Mouse (Mus musculus): Measurements from ENCODE around the gene Tmem132b. TPM values are rescaled to one million over a fixed set of nuclear protein-coding genes. Genes with fewer than 3 reads are reported as not detected.
A peak's percentile ranks its signal among the peaks of the same experiment; 100 is the strongest.

The Tmem132b gene
- total RNA-seq, 1 experiment from 2014 or later: not detected

DNA sequence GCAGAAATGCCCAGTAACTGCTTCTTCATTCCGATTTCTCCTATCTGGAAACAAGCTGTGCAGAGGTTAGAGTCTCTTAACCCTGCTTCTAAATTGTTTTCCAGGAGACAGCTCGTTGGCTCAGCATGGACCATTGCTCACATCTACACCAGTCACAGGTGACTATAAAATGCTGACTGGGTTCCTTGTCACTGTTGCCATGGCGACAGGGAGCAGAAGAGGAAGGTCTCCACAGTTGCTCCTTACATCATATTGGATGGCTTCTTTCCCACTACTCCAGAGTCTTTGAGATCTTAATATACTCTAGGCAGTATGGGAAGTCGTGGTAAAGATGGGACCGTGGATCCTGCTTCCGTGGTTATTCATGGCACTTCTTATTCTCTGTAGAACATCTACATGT is 211.9 kb downstream of the Tmem132b start:
- no peak for ATAC-seq (replicated peaks; ENCODE audit: low read depth, poor library complexity, severe bottlenecking)

DNA sequence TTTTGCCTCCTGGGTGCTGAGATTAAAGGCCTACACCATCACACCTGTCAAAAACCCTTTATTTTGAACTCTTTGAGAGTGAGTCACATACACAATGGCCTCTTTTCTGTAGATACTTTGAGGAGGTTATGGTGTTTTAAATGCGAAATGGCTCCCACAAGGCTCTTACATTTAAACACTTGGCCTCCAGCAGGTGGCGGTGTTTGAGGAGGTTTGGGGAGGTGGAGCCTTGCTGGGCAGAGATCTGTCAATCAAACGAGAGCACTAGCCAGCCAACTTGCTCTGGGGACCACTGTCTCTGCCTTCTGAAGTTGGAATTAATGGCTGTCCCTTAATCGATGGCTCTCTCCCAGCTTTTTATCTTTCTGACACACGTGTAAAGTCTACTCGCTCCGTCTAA is 214.2 kb downstream of the Tmem132b start:
- peak; percentile 66; the same call in 1 of the 2 replicates for ATAC-seq (replicated peaks; ENCODE audit: low read depth, poor library complexity, severe bottlenecking)

DNA sequence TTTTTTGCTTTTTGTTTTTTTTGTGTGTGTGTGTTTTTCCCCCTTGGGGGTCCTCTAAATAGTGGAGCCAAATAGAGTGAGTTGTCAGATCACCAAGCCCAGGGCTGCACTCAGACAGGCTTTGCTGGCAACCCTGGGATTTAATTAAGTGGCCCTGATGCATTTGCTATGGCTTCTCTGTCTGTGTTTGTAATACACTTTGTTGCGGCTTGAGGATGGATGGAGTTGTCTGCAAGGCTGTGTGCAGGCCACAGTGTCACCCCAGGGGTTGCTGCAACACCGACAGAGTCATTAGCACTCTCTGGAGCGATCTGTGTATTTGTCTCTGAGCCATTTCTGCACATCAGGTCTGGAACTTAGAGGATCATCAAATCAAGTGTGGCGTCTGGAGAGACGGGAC is 219.9 kb downstream of the Tmem132b start:
- no peak for ATAC-seq (replicated peaks; ENCODE audit: low read depth, poor library complexity, severe bottlenecking)

DNA sequence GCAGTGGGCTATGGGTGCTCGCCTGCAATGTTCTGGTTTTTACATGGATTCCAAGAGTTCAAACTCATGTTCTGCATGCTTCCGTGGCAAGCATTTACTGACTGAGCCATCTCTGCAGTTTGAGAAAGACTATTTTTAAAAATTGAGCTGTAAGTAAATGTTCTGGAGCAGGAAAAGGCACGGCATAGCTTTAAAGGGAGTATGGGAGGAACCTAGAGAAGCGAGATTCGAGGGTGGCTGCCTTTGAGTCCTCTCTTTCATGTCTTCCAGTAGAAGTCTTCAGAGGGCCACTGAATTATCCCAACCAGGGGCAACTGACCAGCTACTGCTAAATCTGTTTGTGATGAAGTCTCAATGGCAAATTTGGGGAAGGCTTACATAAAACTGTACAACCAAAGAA is 221.0 kb downstream of the Tmem132b start:
- no peak for ATAC-seq (replicated peaks; ENCODE audit: low read depth, poor library complexity, severe bottlenecking)

GRCm38 (mm10) chr5:125756987-125757530 is 225.5 kb downstream of the Tmem132b start:
- ATAC-seq (replicated peaks; ENCODE audit: low read depth, poor library complexity, severe bottlenecking): no peak

- ATAC-seq (replicated peaks; ENCODE audit: low read depth, poor library complexity, severe bottlenecking): no peak
Measured at GRCm38 (mm10) chr5:125758506-125758905, 226.9 kb downstream of the Tmem132b start.

GRCm38 (mm10) chr5:125766941-125767340 is 235.4 kb downstream of the Tmem132b start:
- ATAC-seq (replicated peaks; ENCODE audit: low read depth, poor library complexity, severe bottlenecking): no peak

DNA sequence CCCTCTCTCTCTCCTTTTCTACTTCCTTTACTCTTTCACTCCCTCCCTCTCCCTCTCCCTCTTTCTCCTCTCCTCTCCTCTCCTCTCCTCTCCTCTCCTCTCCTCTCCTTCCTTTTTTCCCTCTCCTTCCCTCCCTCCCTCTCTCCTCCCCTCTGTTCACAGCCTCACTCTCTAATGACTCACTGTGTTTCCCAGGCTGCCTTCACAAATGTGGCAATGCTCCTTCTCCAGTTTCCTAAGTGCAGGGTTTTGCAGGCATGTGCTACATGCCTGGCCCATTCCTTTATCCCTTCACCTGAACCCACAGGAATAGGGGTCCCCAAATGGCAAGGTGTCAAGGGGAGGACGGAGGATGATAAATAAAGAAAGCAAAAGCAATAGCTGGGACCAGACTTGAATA is 236.4 kb downstream of the Tmem132b start:
- no peak for ATAC-seq (replicated peaks; ENCODE audit: low read depth, poor library complexity, severe bottlenecking)

DNA sequence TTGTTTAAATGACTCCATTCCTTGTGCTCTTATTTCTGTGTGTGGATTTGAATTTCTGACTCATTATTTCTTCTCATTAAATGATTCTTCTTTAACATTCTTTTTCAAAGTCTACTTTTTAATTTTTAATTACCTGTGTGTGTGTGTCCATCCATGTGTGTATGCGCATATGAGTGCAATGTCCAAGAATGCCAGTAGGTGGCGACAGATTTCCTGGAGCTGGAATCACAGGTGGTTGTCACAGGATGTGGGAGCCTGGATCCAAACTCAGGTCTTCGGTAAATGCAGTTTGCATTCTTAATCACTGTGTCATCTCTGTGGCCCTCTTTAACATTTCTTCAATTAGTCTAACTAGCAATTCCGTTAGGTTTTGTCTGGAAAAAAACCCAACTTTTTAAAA is 240.7 kb downstream of the Tmem132b start:
- no peak for ATAC-seq (replicated peaks; ENCODE audit: low read depth, poor library complexity, severe bottlenecking)

- ATAC-seq (replicated peaks; ENCODE audit: low read depth, poor library complexity, severe bottlenecking): no peak
Measured at GRCm38 (mm10) chr5:125772756-125773155, 241.2 kb downstream of the Tmem132b start.

DNA sequence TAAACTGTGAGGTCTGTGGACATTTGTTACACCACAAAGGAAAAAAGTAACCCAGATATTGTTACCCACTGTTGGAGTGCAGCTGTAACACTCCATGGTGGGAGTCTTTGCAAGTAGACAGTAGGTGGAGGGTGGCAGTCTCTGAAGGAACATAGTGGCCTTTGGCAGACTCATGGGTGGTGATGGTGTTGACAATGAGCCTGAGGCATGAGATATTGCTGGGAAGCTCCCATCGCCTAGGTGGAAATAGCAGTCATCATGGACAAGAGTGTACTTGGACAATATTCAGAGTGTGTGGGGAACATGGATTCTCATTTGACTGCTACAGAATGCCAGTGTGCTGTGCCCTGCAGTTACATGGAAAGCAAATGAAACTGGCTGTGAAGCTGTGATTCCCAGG is 248.8 kb downstream of the Tmem132b start:
- no peak for ATAC-seq (replicated peaks; ENCODE audit: low read depth, poor library complexity, severe bottlenecking)

DNA sequence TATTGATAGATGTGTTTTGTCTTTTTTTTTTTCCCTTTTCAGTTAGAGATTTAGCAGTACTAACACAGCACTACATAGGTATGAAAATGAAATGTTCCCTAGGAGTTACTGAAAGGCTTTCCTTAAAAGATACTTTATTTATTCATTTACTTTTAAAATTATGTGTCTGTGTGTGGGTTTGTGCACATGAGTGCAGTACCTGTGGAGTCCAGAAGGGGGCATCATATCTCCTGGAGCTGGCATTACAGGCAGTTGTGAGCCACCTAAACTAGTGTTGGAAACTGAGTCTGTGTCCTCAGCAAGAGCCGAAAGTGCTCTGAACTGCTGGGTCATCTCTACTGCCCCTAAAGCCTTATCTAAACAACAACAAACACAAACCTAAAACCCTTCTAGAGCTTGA is 261.1 kb downstream of the Tmem132b start:
- no peak for ATAC-seq (replicated peaks; ENCODE audit: low read depth, poor library complexity, severe bottlenecking)

DNA sequence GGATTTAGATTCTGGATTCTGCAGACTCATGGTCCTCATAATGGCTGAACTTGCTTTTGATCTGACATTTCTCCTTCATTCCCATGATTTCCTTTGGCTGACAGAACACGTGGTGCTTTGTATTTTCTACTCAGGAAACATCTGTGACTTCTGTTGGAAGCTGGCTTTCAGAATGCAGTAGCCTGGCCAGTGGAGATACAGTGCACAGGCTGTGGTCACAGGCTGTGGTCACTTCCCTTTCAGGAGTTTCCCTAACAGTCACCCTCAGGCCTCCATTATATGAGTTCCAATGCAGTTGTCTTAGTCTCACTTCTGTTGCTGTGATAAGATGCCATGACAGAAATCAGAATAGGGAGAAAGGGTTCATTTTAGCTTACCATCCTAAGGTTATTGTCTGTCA is 262.7 kb downstream of the Tmem132b start:
- peak; percentile 98 for ATAC-seq (replicated peaks; ENCODE audit: low read depth, poor library complexity, severe bottlenecking)

GRCm38 (mm10) chr5:125799622-125800021 is 268.0 kb downstream of the Tmem132b start:
- no peak for ATAC-seq (replicated peaks; ENCODE audit: low read depth, poor library complexity, severe bottlenecking)

DNA sequence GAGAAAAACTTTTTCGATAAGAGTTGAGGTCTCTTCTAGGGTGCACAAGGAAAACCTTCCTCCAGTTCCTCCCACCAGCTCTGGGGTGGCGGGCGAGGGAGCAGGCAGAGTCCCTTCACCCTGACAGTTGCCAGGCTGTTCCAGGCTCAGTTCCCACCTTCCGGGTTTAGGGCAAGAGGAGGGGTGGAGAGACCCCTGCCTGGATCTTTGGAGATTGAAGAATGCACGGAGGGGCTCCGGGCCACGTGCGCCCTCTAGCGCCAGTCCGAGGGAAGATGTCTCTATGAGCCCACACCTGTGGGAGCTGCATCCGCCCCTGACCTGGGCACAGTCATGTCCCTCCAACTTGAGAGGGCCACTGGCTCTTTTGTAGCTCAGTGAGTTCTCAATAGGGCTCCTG is 268.5 kb downstream of the Tmem132b start:
- ATAC-seq (replicated peaks; ENCODE audit: low read depth, poor library complexity, severe bottlenecking): peak; percentile 74

DNA sequence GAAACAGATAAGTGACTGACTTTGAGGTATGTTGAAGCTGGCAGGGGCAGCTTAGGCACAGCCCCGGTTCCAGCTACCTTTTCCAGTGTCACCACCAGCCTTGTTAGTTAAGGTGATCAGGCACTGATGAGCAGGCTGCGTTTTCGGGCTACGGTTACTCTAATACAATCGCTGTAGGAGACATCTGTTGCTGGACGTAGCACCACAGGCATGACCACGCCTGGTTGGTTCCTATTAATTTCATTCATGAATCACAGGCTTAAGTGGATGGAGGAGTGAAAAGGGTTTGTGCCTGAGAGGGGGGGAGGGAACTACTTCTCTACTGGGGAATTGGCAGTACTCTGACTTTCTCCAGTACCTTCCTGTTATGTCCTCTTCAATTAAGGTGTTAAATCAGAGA is 271.2 kb downstream of the Tmem132b start:
- ATAC-seq (replicated peaks; ENCODE audit: low read depth, poor library complexity, severe bottlenecking): no peak

DNA sequence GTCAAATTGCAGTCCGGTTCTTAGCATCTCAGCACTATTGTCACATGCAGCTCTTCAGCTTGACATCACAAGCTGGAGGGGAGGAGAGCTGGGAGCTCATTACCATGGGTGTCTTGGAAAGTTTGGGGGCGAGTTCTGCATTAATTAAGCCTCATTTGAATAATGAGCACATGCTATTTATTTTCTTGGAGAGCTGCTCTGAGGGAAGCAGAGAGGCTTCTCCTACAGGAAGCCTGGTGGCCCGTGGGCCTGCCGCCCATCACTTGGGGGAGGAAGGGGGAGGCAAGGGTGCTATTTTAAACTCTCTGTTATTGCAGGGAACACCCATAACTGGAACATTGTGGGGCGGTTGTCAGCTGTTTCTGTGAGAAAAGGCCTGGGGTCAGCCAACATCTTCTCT is 273.8 kb downstream of the Tmem132b start:
- no peak for ATAC-seq (replicated peaks; ENCODE audit: low read depth, poor library complexity, severe bottlenecking)

DNA sequence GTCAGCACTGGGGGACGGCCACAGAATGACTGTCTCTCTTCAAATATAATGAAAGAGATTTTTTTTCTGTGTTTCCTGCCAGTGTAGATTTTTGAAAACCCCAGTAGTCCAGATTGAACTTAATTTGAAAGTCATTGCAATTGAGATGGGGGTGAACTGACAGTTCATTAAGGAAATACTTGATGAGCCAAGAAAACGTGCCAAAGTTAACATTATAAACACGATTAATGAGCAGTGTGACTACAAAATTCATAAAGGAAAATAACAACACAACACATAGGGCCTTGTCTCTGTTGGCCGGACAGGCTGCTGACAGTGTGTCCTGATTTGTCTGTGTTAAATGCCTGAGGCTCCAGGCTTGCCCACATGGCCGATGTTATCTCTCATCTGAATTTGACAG is 276.3 kb downstream of the Tmem132b start:
- no peak for ATAC-seq (replicated peaks; ENCODE audit: low read depth, poor library complexity, severe bottlenecking)

- no peak for ATAC-seq (replicated peaks; ENCODE audit: low read depth, poor library complexity, severe bottlenecking)
Measured at GRCm38 (mm10) chr5:125829342-125829741, 297.8 kb downstream of the Tmem132b start.

DNA sequence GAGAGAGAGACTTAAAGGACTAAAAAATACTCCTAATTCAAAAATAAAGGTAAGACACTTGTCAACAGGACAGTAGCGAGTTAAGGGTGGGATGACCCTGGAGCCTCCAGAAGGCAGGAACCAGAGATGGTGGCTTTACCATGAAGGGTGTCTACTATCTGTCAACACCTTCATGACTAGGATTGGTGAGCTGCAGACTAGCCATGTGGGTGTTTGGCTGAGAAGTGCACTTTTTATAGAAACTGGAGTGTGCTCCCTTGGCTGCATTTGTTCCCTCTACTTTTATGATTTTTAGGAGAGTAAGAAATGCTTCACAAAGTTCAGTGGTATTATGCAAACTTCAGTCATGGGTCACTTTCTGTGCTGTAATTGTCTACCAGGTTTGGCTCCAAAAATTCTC is 304.3 kb downstream of the Tmem132b start:
- no peak for ATAC-seq (replicated peaks; ENCODE audit: low read depth, poor library complexity, severe bottlenecking)

GRCm38 (mm10) chr5:125836761-125837160 is 305.2 kb downstream of the Tmem132b start:
- no peak for ATAC-seq (replicated peaks; ENCODE audit: low read depth, poor library complexity, severe bottlenecking)
